ENCODE assay signal across 8 mouse cellular contexts in genomic region chr16:37732023-37732761, GRCm38 (mm10). TPM values are rescaled to one million over a fixed set of nuclear protein-coding genes. Genes with fewer than 3 reads are reported as not detected.
A peak's percentile ranks its signal among the peaks of the same experiment; 100 is the strongest.
DNase-seq lines count a peak whose midpoint lies in the region; TF ChIP-seq lines count a peak whose summit lies in the region.

No protein-coding gene starts in this region.

- H3K27ac ChIP-seq in bone marrow macrophage, adult 2 months (ENCODE audit: insufficient read depth, low read depth, low read length): peak overlapping the region; percentile 82
- no peak overlapping the region for H3K27ac ChIP-seq in left cerebral cortex, adult 2 months

- peak; percentile 72 for DNase-seq in gastrocnemius, adult 18-20 months (ENCODE audit: low spot score)
- DNase-seq in gastrocnemius, postnatal 10 days: no peak
- peak; percentile 66 for DNase-seq in gastrocnemius, postnatal 25 days
- peak; percentile 19 to 42 for DNase-seq in layer of hippocampus, postnatal 14 days (ENCODE audit: low spot score in 2 of 2)
- no peak for DNase-seq in left cerebral cortex, adult 2 months (ENCODE audit: extremely low spot score in 1 of 2, low spot score in 2 of 2)
- no peak for DNase-seq in frontal cortex, postnatal 10 days (ENCODE audit: low spot score in 2 of 2)
- DNase-seq in ovary, postnatal 14 days (ENCODE audit: low spot score): no peak

- H3K4me1 ChIP-seq in bone marrow macrophage, adult 2 months (ENCODE audit: control insufficient read depth, insufficient read depth, low read length): peaks cover 45% of the 10 kb centered on the region

- intact Hi-C loops in left cerebral cortex, adult 2 months (cut with DNase I): no loop called here

- no peak for TF ChIP-seq POLR2A in bone marrow macrophage, adult 2 months (IDR thresholded peaks at IDR 0.05; ENCODE audit: borderline replicate concordance, low read depth, low read length)

- H3K4me3 ChIP-seq in bone marrow macrophage, adult 2 months (ENCODE audit: insufficient read depth, low read length): no peak overlapping the region
- H3K4me3 ChIP-seq in left cerebral cortex, adult 2 months: no peak overlapping the region

- TF ChIP-seq CTCF in bone marrow macrophage, adult 2 months (IDR thresholded peaks at IDR 0.05; ENCODE audit: low read depth, low read length): no peak
- TF ChIP-seq CTCF in left cerebral cortex, adult 2 months (IDR thresholded peaks at IDR 0.05): no peak

RNA-seq across cellular contexts. Expression of gene Fstl1, which starts 44.5 kb away (rescaled TPM):
- 10 to 100 TPM; 25.3 to 36.5 TPM for total RNA-seq in gastrocnemius, adult 18-20 months (2021)
- 100 to 1,000 TPM; 329 to 424 TPM for total RNA-seq in gastrocnemius, postnatal 10 days (2021)
- 3.6 and 3.8 TPM in 2 replicates for polyA plus RNA-seq in bone marrow macrophage, adult 2 months (2012; ENCODE audit: insufficient read depth, insufficient read length, missing spikeins)
- total RNA-seq in gastrocnemius, postnatal 25 days (2021): 100 to 1,000 TPM in 1 of 2 experiments, 10 to 100 TPM in 1; 90.0 to 135 TPM
- 10 to 100 TPM; 49.7 to 58.0 TPM for total RNA-seq in layer of hippocampus, postnatal 14 days (2021)
- 10 to 100 TPM; 28.8 to 33.3 TPM for total RNA-seq in left cerebral cortex, adult 2 months (2021)

Comparison
In these comparisons a context has a peak if more than half of its experiments do, and no peak if none do; other contexts are left out.
1. DNase-seq: peak in gastrocnemius, adult 18-20 months (single experiment), gastrocnemius, postnatal 25 days (single experiment) and layer of hippocampus, postnatal 14 days (2 of 2); none in gastrocnemius, postnatal 10 days (single experiment), left cerebral cortex, adult 2 months (0 of 2), frontal cortex, postnatal 10 days (0 of 2) and ovary, postnatal 14 days (single experiment).